Mouse (Mus musculus) olfactory bulb, adult 2 months (tissue): ENCODE data around the gene Neu3.

Experiments used
- CTCF ChIP-seq: fragments of 200-500 bp; IDR thresholded peaks from 2 replicates; pipeline ENCODE4 v1.5.1; 2012; ENCODE audit warnings: low read depth, mild to moderate bottlenecking, low read length, moderate library complexity; ENCODE audit not compliant: insufficient read depth
- POLR2A ChIP-seq: fragments of 200-500 bp; IDR thresholded peaks from 2 replicates; pipeline ENCODE4 v1.6.1; 2012; ENCODE audit warnings: mild to moderate bottlenecking, low read depth, low read length, moderate library complexity; ENCODE audit not compliant: insufficient read depth

- no peak for TF ChIP-seq POLR2A
- TF ChIP-seq CTCF, result no peak
Measured at GRCm38 (mm10) chr7:99811661-99812060, 16.6 kb downstream of the Neu3 start.
